Comparison of ENCODE assay signal across 8 mouse cellular contexts in the genomic region with DNA sequence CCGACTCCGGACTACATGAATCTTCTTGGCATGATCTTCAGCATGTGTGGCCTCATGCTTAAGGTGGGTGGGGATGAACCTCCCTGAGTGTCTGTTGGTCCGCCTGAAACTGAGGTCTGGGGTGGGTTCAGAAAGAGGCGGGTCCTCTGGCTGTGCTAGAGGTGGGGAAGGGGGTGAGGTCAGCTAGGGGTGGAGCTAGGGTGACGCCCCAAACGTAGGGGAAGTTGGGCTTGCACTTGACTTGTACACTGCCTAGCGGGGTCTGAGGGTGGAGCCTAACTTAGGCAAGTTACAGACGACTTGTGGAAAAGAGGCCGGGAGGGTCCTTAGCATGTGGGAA. TPM values are rescaled to one million over a fixed set of nuclear protein-coding genes. Genes with fewer than 3 reads are reported as not detected.
A peak's percentile ranks its signal among the peaks of the same experiment; 100 is the strongest.
DNase-seq lines count a peak whose midpoint lies in the region; ATAC-seq and TF ChIP-seq lines count a peak whose summit lies in the region.

A gene (minus strand): TSS at position 91 of the 340 bp plus-strand sequence.

- under 1% methylated on average over 9 of the region's 9 CpGs for WGBS in kidney, embryonic 15.5 days
- 0% methylated on average over 9 of the region's 9 CpGs for WGBS in liver, embryonic 14.5 days (ENCODE audit: insufficient replicate concordance)
- 2% methylated on average over 9 of the region's 9 CpGs for WGBS in neural tube, embryonic 12.5 days

- no peaks in the 10 kb centered on the region for H3K9me3 ChIP-seq in kidney, embryonic 15.5 days (replicated peaks)
- no peaks in the 10 kb centered on the region for H3K9me3 ChIP-seq in liver, embryonic 14.5 days (ENCODE audit: control insufficient read depth, low read length)
- no peaks in the 10 kb centered on the region for H3K9me3 ChIP-seq in neural tube, embryonic 12.5 days

- H3K4me1 ChIP-seq in kidney, embryonic 15.5 days = peaks cover 39% of the 10 kb centered on the region
- H3K4me1 ChIP-seq in liver, embryonic 14.5 days (replicated peaks; ENCODE audit: control insufficient read depth in 2 of 2, insufficient read depth in 2 of 2, low read length in 1 of 2) = peaks cover 17 to 35% of the 10 kb centered on the region in 2 experiments
- H3K4me1 ChIP-seq in neural tube, embryonic 12.5 days = peaks cover 32% of the 10 kb centered on the region

- peak within 1 kb of the TSS; percentile 75 for H3K4me2 ChIP-seq in kidney, embryonic 15.5 days
- peak within 1 kb of the TSS; percentile 70 for H3K4me2 ChIP-seq in liver, embryonic 14.5 days (ENCODE audit: low read depth)
- H3K4me2 ChIP-seq in neural tube, embryonic 12.5 days (replicated peaks) = peak within 1 kb of the TSS; percentile 91

- peak within 1 kb of the TSS; percentile 83 for H3K4me3 ChIP-seq in kidney, embryonic 15.5 days (replicated peaks)
- H3K4me3 ChIP-seq in liver, embryonic 14.5 days (ENCODE audit: insufficient read depth in 1 of 2, low read depth in 2 of 2, low read length in 2 of 2) = peak within 1 kb of the TSS; percentile 83 to 96
- H3K4me3 ChIP-seq in neural tube, embryonic 12.5 days = peak within 1 kb of the TSS; percentile 76

- peak; percentile 77 for ATAC-seq in kidney, embryonic 15.5 days (replicated peaks; ENCODE audit: low FRiP score)
- ATAC-seq in liver, embryonic 14.5 days (ENCODE audit: insufficient read depth) = peak; percentile 67
- peak; percentile 34 for ATAC-seq in neural tube, embryonic 12.5 days (ENCODE audit: low FRiP score, low read depth)

- peak within 1 kb of the TSS; percentile 90 for H3K27ac ChIP-seq in kidney, embryonic 15.5 days
- peak within 1 kb of the TSS; percentile 67 for H3K27ac ChIP-seq in liver, embryonic 14.5 days
- peak within 1 kb of the TSS; percentile 15; the same call in 1 of the 2 replicates for H3K27ac ChIP-seq in neural tube, embryonic 12.5 days

- no peak for TF ChIP-seq EP300 in liver, embryonic 14.5 days (IDR thresholded peaks at IDR 0.05; ENCODE audit: low read depth)

- H3K9ac ChIP-seq in kidney, embryonic 15.5 days = peak within 1 kb of the TSS; percentile 79
- peak within 1 kb of the TSS; percentile 96 for H3K9ac ChIP-seq in liver, embryonic 14.5 days (replicated peaks)
- H3K9ac ChIP-seq in neural tube, embryonic 12.5 days = peak within 1 kb of the TSS; percentile 88

- DNase-seq in left cerebral cortex, adult 18-20 months (ENCODE audit: low spot score in 2 of 2) = no peak
- no peak for DNase-seq in left cerebral cortex, adult 9 months (ENCODE audit: low spot score in 2 of 2)
- peak; percentile 74 for DNase-seq in embryo, embryonic 11 days
- DNase-seq in heart, adult 11 months = peak; percentile 97
- peak; percentile 58 to 61 (median 61) for DNase-seq in liver, embryonic 14.5 days (ENCODE audit: low read depth in 3 of 3, low spot score in 3 of 3)
- DNase-seq in right cerebral cortex, adult 18-20 months = no peak

- peaks cover 36% of the 10 kb centered on the region for H3K36me3 ChIP-seq in kidney, embryonic 15.5 days
- peaks cover 10% of the 10 kb centered on the region for H3K36me3 ChIP-seq in liver, embryonic 14.5 days (replicated peaks; ENCODE audit: control insufficient read depth, insufficient read depth, low read depth)
- peaks cover 20% of the 10 kb centered on the region for H3K36me3 ChIP-seq in neural tube, embryonic 12.5 days

- H3K27me3 ChIP-seq in kidney, embryonic 15.5 days = no peaks in the 10 kb centered on the region
- H3K27me3 ChIP-seq in liver, embryonic 14.5 days (ENCODE audit: control insufficient read depth, insufficient read depth, low read length) = no peaks in the 10 kb centered on the region
- no peaks in the 10 kb centered on the region for H3K27me3 ChIP-seq in neural tube, embryonic 12.5 days (replicated peaks)

- no peak for TF ChIP-seq CTCF in liver, embryonic 14.5 days (IDR thresholded peaks at IDR 0.05; ENCODE audit: low read depth)

RNA-seq across cellular contexts. Expression of the gene that starts here (rescaled TPM):
- total RNA-seq in left cerebral cortex, adult 18-20 months (2021) = 10 to 100 TPM; 24.3 to 24.5 TPM
- 43.3 and 45.1 TPM in 2 replicates for polyA plus RNA-seq in kidney, embryonic 15.5 days (2015; fragmentation: Nextera tagmentation; extraction: Ambion mirVana)
- 21.2 and 26.0 TPM in 2 replicates for polyA plus RNA-seq in liver, embryonic 14.5 days (2012; rRNA removed)
- 20.1 and 24.4 TPM in 2 replicates for polyA plus RNA-seq in liver, embryonic 14.5 days (2014; fragmentation: Nextera tagmentation; extraction: Ambion mirVana)
- 54.6 and 57.9 TPM in 2 replicates for polyA plus RNA-seq in neural tube, embryonic 12.5 days (2016; fragmentation: Nextera tagmentation; extraction: Ambion mirVana)

Comparison
In these comparisons a context has a peak if more than half of its experiments do, and no peak if none do; other contexts are left out.
1. DNase-seq: peak in embryo, embryonic 11 days (single experiment), heart, adult 11 months (single experiment) and liver, embryonic 14.5 days (3 of 3); none in left cerebral cortex, adult 18-20 months (0 of 2), left cerebral cortex, adult 9 months (0 of 2) and right cerebral cortex, adult 18-20 months (single experiment).
2. H3K27ac ChIP-seq: peak in every context shown above with its lines; median percentile 90 in kidney, embryonic 15.5 days; 67 in liver, embryonic 14.5 days; 15 in neural tube, embryonic 12.5 days.
3. Peak in every context shown above with its lines, with median percentiles within 50 percentile points of each other: ATAC-seq, H3K4me2 ChIP-seq, H3K4me3 ChIP-seq and H3K9ac ChIP-seq.